Mouse (Mus musculus) T-helper 17 cell (primary cell): ENCODE data around the gene Olfr437.
"Not testable (repeated sequence)": the region's sequence is repeated elsewhere in the genome, so short reads cannot be mapped to it uniquely, and the experiment has no call there.

ENCODE experiments used
- in situ Hi-C, 2 experiments: fragments of 300-600 bp; cut with MboI, MseI; formaldehyde crosslinking; loops; 1 replicate in 1 of 2; 2 replicates in 1 of 2; pipeline ENCODE4 v1.15.1; 2025; ENCODE audit warnings: high pct_unique_total_duplicates in 2 of 2

The Olfr437 gene

DNA sequence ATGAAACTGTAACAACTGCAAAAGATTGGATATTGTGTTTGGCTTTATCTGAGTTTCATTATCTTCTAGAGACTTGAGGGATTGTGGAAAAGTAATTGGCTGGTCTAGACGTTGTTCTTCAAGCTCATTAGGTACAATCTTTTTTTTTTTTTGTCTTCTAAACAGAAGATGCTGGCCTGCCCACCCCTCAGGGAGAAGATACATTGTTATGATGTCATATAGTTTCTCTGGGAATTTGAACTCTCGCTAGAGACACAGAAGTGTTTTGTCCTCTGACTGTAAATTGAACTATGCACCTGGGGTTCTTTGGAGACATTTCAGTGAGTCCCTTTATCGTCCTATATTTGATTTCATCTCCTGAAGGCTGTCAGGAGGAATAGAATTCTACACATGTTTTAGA lies at the start of gene Olfr437:
Gene Olfr437 (plus strand): TSS at position 301 of the 400 bp plus-strand sequence.
- in situ Hi-C loops = no loop called here

DNA sequence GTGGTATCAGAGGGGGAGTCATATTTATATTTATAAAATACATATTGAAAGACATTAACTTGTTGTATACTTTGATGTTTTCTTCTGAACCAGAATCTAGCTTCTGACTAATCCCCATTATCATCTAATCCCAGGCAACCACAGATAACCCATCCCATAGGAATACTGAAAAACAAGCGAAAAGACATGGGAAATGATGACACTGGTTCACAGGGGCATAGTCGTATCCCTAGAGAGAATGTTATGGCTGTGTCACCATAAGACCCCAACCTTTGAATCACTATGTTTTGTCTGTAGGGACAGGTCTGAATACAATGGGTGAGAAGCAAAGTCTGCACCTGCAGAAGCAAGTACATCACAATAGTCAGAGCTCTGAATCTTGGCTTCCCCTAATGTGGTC lies 16.8 kb upstream of the Olfr437 start, which contains the start of gene Olfr237-ps1:
Gene Olfr237-ps1 (plus strand): TSS at position 301 of the 400 bp plus-strand sequence.
- in situ Hi-C loops = not testable (repeated sequence)

DNA sequence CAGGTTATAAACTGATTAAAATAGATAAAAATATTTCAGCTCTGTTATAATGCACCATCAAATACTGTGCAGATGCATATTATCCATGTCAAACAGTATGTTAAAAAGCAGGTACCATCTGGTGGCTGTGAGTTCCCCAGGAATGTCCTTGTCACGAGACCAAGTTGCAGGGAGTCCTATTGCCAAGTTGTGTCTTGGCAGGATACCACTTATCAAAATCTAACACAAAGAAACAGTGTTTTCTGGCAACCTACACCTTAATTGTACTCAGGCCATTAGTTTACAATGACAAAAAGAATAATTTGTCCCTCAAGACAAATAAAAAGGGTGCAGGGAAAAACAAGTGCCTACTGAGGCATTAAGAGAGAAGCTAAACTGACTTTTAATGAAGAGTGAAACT lies 3.6 kb upstream of the Olfr437 start:
- in situ Hi-C loops = no loop called here

DNA sequence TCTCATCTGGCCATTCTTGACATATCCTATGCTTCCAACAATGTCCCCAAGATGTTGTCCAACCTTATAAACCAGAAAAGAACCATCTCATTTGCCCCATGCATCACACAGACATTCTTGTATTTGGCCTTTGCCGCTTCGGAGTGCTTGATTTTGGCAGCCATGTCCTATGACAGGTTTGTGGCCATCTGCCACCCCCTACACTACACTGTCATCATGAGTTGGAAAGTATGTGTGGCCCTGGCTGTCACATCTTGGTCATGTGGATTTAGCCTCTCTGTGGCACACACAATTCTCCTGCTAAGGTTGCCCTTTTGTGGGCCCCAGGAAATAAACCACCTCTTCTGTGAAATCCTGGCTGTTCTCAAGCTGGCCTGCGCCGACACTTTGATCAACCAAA lies 4.2 kb downstream of the Olfr437 start:
- in situ Hi-C loops = no loop called here

DNA sequence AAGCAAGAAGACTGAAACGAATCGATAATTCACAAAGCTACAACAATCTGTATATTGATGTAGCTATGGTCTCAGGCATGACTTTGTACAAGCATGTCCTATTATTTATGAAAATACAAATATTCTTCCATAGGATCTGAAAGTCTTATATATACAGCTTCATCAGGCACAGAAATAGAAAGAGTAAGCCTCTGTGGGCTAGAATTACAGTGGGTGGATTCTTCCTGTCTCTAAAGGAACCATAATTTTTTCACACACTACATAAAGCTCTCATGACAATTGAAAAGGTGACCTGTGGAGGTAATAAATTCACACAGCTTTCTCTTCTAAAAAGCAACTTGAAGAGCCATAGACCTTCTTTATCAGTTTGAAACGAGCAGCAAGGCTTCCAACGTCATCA lies 8.8 kb downstream of the Olfr437 start, which contains the start of gene Olfr13:
Gene Olfr13 (plus strand): TSS at position 301 of the 400 bp plus-strand sequence.
- in situ Hi-C loops = no loop called here

DNA sequence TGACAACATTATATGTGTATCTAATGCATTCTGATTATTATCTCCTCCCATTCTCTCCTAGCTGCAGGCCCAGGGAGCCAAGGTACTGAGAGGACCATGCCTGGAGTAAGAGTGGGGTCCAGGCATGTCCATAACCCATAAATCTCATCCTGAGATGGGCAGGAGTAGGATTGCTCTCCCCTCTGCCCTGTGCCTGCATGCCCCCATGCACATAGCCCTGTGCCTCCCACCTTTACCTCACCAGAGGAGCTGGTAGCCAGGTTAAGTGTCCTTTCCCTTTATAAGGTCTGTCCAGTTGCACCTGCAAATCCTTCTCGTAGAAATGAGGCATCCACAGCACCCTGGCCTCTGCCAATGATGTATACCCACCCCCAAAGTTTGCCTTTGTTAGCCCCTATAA lies 15.0 kb downstream of the Olfr437 start:
- in situ Hi-C loops = no loop called here

DNA sequence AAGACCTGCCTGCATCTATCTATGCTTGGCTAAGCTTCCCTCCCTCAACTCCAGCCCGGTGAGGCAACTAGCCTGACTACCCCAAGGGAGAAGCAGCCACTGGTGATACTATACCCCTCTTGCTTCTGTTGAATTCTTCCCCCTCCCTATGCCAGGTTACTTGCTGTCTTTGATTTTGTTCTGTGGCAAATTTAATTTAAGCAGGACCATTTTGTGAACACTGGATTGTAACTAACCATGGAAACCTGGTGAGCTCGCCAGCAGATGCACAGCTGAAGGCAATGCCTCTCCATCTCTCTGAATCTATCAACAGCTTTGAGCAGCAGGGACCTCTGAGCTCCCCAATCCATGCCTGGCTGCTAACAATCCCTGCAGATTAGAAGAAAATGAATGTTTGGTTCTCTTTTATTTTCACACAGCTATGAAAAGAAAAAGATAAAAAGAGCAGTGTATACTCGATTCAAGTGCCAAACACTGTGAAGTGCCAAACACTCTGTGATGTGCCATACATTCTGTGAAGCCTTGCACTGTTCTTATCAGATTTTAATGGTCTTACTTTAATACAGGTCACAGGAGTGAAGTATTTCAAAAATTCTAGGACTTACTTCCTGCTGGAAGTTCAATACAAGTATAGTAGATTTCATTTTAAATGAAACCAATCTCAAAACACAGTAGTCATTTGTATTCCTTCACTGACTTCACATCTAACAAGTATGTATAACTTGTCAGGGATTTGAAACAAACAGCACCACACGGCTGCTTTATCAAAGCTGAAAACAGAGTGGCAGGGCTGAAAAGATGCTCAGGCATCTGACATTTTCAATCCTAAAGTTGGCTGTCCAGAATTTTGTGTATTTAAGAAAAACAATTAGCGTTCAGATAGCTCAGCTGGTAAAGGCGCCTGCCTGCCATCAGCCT lies 15.8 kb downstream of the Olfr437 start:
- in situ Hi-C loops = no loop called here

DNA sequence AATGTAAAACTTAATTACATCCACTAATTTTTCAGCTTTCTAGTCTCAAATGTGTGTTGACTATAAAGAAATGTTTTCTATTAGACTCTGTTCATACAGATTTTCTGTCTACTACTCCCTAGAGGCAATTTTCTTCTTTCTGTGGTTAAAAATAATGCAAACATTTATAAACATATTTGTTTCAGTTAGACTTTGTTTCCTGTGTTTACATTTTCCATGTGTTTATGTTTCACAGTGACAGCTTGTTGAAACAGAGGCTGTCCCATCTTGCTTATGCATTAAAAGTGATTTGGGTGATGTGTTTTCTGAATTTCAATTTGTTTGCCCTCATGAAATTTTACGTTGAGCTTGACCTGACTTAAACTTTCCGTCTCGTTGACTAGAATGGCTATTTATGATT lies 27.9 kb downstream of the Olfr437 start:
- in situ Hi-C loops = no loop called here

DNA sequence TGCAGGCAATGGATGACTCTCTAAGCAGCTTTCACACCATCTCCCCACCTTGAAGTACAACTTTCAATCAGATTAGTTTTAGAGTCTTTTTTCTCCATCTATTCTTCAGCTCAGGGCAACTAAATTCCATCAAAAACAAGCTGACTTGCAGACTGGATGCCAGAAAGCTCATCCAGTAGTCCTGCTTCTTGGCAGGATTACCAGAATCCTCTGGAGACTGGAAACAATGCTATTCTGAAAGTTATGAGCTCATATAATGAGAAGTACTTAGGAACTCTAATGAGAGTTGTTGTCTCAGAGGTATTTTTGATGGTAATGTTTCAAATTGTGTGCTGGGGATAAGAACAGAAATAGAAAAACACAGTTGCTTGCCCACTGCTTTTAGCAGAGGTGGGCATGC lies 33.7 kb downstream of the Olfr437 start, which contains the start of gene Olfr435:
Gene Olfr435 (plus strand): TSS at position 366 of the 400 bp plus-strand sequence.
- in situ Hi-C loops = no loop called here

DNA sequence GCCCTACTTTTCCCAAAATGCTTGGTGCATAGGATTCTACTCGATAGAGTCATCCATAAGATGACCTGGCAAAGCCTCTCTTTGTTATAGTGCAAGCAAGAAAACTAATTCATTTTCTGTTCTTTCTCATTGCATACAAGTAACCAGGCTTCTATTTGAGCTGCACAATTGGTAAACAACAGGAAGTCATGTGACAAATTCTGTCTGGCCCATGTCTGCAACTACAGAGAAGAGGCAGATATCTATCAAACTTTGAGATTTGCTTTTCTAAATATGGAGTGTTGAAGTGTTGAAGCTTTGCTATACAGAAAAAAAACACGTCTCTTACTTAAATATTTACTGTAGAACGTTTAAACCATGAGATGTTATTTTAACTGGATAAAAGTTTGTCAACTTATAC lies 35.0 kb downstream of the Olfr437 start:
- in situ Hi-C loops = no loop called here

DNA sequence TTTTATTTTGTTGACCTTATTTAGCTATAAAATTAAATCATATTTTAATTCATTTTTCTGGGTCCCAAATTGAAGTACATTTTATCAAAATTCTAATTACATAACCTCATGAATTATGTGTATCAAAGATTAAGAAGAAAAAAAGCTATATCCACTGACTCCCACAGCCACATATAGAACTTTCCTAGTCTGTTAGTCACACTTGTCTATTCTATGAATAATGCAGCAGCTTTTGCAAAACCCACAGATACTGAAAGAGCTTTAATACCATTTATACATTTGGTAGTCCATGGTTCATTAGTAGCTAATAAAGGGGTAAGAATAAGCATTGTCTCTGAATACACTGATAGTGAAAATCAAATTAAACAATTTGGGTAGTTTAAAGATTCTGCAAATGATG lies 39.7 kb downstream of the Olfr437 start:
- in situ Hi-C loops = loop anchor here in 1 of 2 experiments (10.0 kb wide), 1 partner anchor 1762 kb away; no protein-coding TSS in a partner anchor

DNA sequence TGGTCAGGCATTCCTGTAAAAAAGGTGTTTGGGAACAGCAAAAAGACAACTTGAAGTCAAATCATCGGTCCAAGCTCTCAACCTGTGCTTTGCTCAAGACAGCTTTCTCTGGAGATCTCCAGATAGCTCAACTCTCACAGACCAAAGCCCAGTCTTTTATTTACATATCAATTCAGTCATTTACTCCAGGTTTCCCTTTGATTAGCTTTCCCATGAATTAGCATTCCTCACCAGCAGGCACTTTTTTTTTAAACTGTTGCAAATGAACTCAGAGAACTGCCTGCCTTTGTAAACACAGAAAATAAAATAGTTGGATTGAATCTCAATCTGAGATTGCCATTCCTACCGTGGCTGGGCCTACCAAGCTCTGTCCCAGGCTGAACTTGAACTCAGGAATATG lies 42.3 kb downstream of the Olfr437 start:
- in situ Hi-C loops = loop anchor here in 1 of 2 experiments (10.0 kb wide), 1 partner anchor 1759 kb away; no protein-coding TSS in a partner anchor

DNA sequence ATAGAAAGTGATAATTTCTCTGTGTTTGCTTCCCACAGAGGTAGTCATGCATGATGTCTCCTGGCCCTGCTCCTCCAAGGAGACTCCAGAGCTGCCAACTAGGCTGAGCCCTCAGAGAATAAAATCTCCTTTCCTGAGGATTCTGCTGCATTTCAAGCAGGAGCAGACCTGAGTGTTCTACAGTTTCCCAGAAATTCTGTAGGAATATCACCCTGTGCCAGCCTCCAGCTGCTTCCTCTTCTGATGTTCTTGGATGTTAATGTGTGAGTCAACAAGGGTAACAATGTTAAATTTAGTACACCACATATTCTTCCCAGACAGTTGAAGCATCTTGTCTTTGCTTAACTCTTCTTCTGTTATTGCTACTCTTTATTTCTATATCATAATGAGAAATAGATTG lies 49.8 kb downstream of the Olfr437 start, which contains the start of gene Olfr434:
Gene Olfr434 (plus strand): TSS at position 149 of the 400 bp plus-strand sequence.
- in situ Hi-C loops = not testable (repeated sequence)
